Mouse (Mus musculus) embryonic fibroblast, embryonic 13.5 days (primary cell): Measurements from ENCODE around the gene Agap1.

ENCODE experiments used
- CTCF ChIP-seq: IDR thresholded peaks from 2 replicates; pipeline ENCODE4 v1.5.1; 2011; ENCODE audit warnings: mild to moderate bottlenecking, control low read depth, low read length, moderate library complexity, borderline replicate concordance; ENCODE audit not compliant: insufficient read depth
- POLR2A ChIP-seq: IDR thresholded peaks from 2 replicates; pipeline ENCODE4 v1.6.1; 2011; ENCODE audit warnings: low read depth, mild to moderate bottlenecking, control low read depth, low read length, moderate library complexity

- TF ChIP-seq CTCF (no peak), POLR2A (no peak)
These were observed 16.8 kb downstream of the Agap1 start for GRCm38 (mm10) chr1:89471430-89471829.
